Mouse (Mus musculus): ENCODE results near the gene Huwe1. TPM values are rescaled to one million over a fixed set of nuclear protein-coding genes. Genes with fewer than 3 reads are reported as not detected.

The Huwe1 gene
- polyA plus RNA-seq, 1 experiment from 2014 or later = 131 TPM

DNA sequence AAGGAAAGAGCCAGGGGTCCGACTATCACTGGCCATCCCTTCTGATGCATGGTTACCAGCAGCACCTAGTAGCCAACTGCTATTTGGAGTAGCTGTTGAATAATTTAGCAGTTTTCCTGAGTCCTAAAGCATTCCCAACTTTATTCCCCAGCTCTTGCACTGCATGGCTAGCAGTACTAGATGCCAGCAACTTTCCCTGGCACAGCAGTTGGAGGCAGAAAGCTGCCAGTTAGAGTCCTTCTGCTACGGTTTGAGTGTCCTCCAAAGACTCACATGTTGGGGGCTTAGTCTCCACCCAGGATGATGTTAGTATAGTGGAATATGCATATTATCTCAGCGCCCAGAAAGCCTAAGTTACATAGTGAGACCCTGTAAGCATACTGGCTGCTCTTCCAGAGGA is 147.2 kb downstream of the Huwe1 start:
- no peak for TF ChIP-seq CTCF (IDR thresholded peaks at IDR 0.05)
- DNase-seq (ENCODE audit: low read depth, low spot score) = no peak
- ChIA-PET POLR2A (no interaction called here), CTCF (interaction anchor here (0.8 to 1.3 kb wide), 6 partner anchors 10 to 70 kb away, joined by 3 to 7 read pairs (median 3); no protein-coding TSS in a partner anchor)
- H3K27me3 ChIP-seq = no peaks in the 10 kb centered on the region
- in situ Hi-C loops (cut with MboI; ENCODE audit: low pct_unique_long_range_greater_than_20kb) = no loop called here
- ATAC-seq = no peak

DNA sequence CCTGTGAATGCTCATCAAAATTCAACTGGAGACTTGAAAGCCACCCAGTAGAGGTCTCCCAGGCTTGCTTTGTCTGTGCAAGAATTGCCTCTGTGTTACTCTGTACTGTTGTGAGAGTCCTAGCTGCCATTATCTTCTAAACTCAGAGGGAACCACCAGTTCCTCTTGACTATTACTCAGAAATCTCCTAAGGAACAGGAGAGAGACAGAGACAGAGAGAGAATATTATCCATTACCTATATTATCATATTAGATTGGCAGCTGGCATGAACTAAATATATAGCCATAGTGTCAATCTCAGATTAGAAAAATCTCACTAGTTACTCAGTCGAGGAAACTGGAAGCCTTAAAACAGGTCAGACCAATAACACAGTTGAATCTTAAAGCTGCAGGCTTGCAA is 149.6 kb downstream of the Huwe1 start:
- ATAC-seq (no peak), DNase-seq (ENCODE audit: low read depth, low spot score) (no peak)
- ChIA-PET POLR2A (no interaction called here), CTCF (no interaction called here)
- TF ChIP-seq CTCF (IDR thresholded peaks at IDR 0.05) = no peak
- no peaks in the 10 kb centered on the region for H3K27me3 ChIP-seq
- in situ Hi-C loops (cut with MboI; ENCODE audit: low pct_unique_long_range_greater_than_20kb) = no loop called here

- ChIA-PET CTCF (no interaction called here), POLR2A (no interaction called here)
- in situ Hi-C loops (cut with MboI; ENCODE audit: low pct_unique_long_range_greater_than_20kb) = no loop called here
- DNase-seq (ENCODE audit: low read depth, low spot score) = peak; percentile 55
- TF ChIP-seq CTCF (IDR thresholded peaks at IDR 0.05) = no peak
- peak; percentile 69 for ATAC-seq
- no peaks in the 10 kb centered on the region for H3K27me3 ChIP-seq
Measured at GRCm38 (mm10) chrX:151951181-151951580, 150.6 kb downstream of the Huwe1 start.

Other genes with a start within 250 kb of the Huwe1 start
- gene Hsd17b10, start 201.0 kb downstream of the Huwe1 start, polyA plus RNA-seq (2021) = 155 TPM
- gene Ribc1, start 215.5 kb downstream of the Huwe1 start, polyA plus RNA-seq (2021) = 4.9 TPM
- 70.5 TPM for gene Smc1a, start 215.6 kb downstream of the Huwe1 start, polyA plus RNA-seq (2021)